Mouse (Mus musculus): ENCODE measurements at regions not wholly inside any gene's neighbourhood (a gene's known extent, or its start where the extent isn't known, plus 50 kb on each side); places are given as distances from the start of the nearest gene placed in this dataset.
A peak's percentile ranks its signal among the peaks of the same experiment; 100 is the strongest.

- DNase-seq = no peak
These were observed 178.3 kb upstream of the Cdh4 start for GRCm38 (mm10) chr2:179263888-179264287.

- no peak for DNase-seq
These were observed 176.8 kb upstream of the Cdh4 start for GRCm38 (mm10) chr2:179265436-179265835.

GRCm38 (mm10) chr2:179277204-179277886, 164.9 kb upstream of the Cdh4 start:
- DNase-seq = no peak

GRCm38 (mm10) chr2:179277887-179278282, 164.3 kb upstream of the Cdh4 start:
- no peak for DNase-seq

- peak; percentile 52 for DNase-seq
These were observed 160.0 kb upstream of the Cdh4 start for GRCm38 (mm10) chr2:179282276-179282675.

- DNase-seq = peak; percentile 17
These were observed 151.8 kb upstream of the Cdh4 start for GRCm38 (mm10) chr2:179290394-179290793.

GRCm38 (mm10) chr2:179291046-179291563, 151.1 kb upstream of the Cdh4 start:
- DNase-seq = peak; percentile 67

GRCm38 (mm10) chr2:179291958-179292357, 150.3 kb upstream of the Cdh4 start:
- DNase-seq = no peak

- peak; percentile 66 for DNase-seq
These were observed 149.7 kb upstream of the Cdh4 start for GRCm38 (mm10) chr2:179292566-179292965.

- DNase-seq = no peak
These were observed 149.1 kb upstream of the Cdh4 start for GRCm38 (mm10) chr2:179293114-179293513.

GRCm38 (mm10) chr2:179297057-179297456, 145.2 kb upstream of the Cdh4 start:
- no peak for DNase-seq

GRCm38 (mm10) chr2:179303765-179304164, 138.5 kb upstream of the Cdh4 start:
- DNase-seq = peak; percentile 18

- peak; percentile 17 for DNase-seq
These were observed 134.8 kb upstream of the Cdh4 start for GRCm38 (mm10) chr2:179307286-179307931.

- DNase-seq = no peak
These were observed 134.3 kb upstream of the Cdh4 start for GRCm38 (mm10) chr2:179307932-179308303.

GRCm38 (mm10) chr2:179318046-179318445, 124.2 kb upstream of the Cdh4 start:
- no peak for DNase-seq

- DNase-seq = no peak
These were observed 117.0 kb upstream of the Cdh4 start for GRCm38 (mm10) chr2:179325242-179325641.

- DNase-seq = no peak
These were observed 109.2 kb upstream of the Cdh4 start for GRCm38 (mm10) chr2:179332872-179333489.

- no peak for DNase-seq
These were observed 108.6 kb upstream of the Cdh4 start for GRCm38 (mm10) chr2:179333587-179333986.

GRCm38 (mm10) chr2:179336235-179336634, 106.0 kb upstream of the Cdh4 start:
- DNase-seq = no peak

- DNase-seq = no peak
These were observed 89.6 kb upstream of the Cdh4 start for GRCm38 (mm10) chr2:179352676-179353075.

- no peak for DNase-seq
These were observed 87.4 kb upstream of the Cdh4 start for GRCm38 (mm10) chr2:179354866-179355265.

- no peak for DNase-seq
These were observed 71.2 kb upstream of the Cdh4 start for GRCm38 (mm10) chr2:179370882-179371546.

- no peak for DNase-seq
These were observed 70.7 kb upstream of the Cdh4 start for GRCm38 (mm10) chr2:179371553-179371952.
